Mouse (Mus musculus) regulatory T cell (primary cell): ENCODE measurements at regions not wholly inside any gene's neighbourhood (a gene's known extent, or its start where the extent isn't known, plus 50 kb on each side); places are given as distances from the start of the nearest gene placed in this dataset.
"Not testable (repeated sequence)": the region's sequence is repeated elsewhere in the genome, so short reads cannot be mapped to it uniquely, and the experiment has no call there.

ENCODE experiments used
- in situ Hi-C: fragments of 300-600 bp; cut with MboI, MseI; formaldehyde crosslinking; loops from one replicate; pipeline ENCODE4 v1.15.1; 2025; ENCODE audit warnings: high pct_unique_total_duplicates

- in situ Hi-C loops: no loop called here
Observed at GRCm38 (mm10) chr4:81539551-81539950, 96.9 kb upstream of the Mpdz start.

GRCm38 (mm10) chr4:81536795-81537194 is 94.2 kb upstream of the Mpdz start:
- in situ Hi-C loops: no loop called here

GRCm38 (mm10) chr4:81530546-81530945 is 87.9 kb upstream of the Mpdz start:
- in situ Hi-C loops: no loop called here

GRCm38 (mm10) chr4:81519151-81519550 is 76.5 kb upstream of the Mpdz start:
- in situ Hi-C loops: not testable (repeated sequence)

GRCm38 (mm10) chr4:81514547-81514946 is 71.9 kb upstream of the Mpdz start:
- in situ Hi-C loops: no loop called here

- in situ Hi-C loops: no loop called here
Observed at GRCm38 (mm10) chr4:81512396-81512795, 69.8 kb upstream of the Mpdz start.

- in situ Hi-C loops: no loop called here
Observed at GRCm38 (mm10) chr4:81508776-81509175, 66.2 kb upstream of the Mpdz start.

GRCm38 (mm10) chr4:81506841-81507240 is 64.2 kb upstream of the Mpdz start:
- in situ Hi-C loops: no loop called here

- in situ Hi-C loops: no loop called here
Observed at GRCm38 (mm10) chr4:81506306-81506705, 63.7 kb upstream of the Mpdz start.

- in situ Hi-C loops: no loop called here
Observed at GRCm38 (mm10) chr4:81505096-81505495, 62.5 kb upstream of the Mpdz start.

GRCm38 (mm10) chr4:81503941-81504340 is 61.3 kb upstream of the Mpdz start:
- in situ Hi-C loops: no loop called here

GRCm38 (mm10) chr4:81501802-81502201 is 59.2 kb upstream of the Mpdz start:
- in situ Hi-C loops: no loop called here

- in situ Hi-C loops: no loop called here
Observed at GRCm38 (mm10) chr4:81498133-81498532, 55.5 kb upstream of the Mpdz start.

- in situ Hi-C loops: no loop called here
Observed at GRCm38 (mm10) chr4:81492811-81493210, 50.2 kb upstream of the Mpdz start.
